Mouse (Mus musculus): ENCODE data around the gene Tubgcp4. TPM values are rescaled to one million over a fixed set of nuclear protein-coding genes. Genes with fewer than 3 reads are reported as not detected.
"Not testable (repeated sequence)": the region's sequence is repeated elsewhere in the genome, so short reads cannot be mapped to it uniquely, and the experiment has no call there.

The Tubgcp4 gene
- total RNA-seq (2021), result 10 to 100 TPM; 34.8 to 37.8 TPM

DNA sequence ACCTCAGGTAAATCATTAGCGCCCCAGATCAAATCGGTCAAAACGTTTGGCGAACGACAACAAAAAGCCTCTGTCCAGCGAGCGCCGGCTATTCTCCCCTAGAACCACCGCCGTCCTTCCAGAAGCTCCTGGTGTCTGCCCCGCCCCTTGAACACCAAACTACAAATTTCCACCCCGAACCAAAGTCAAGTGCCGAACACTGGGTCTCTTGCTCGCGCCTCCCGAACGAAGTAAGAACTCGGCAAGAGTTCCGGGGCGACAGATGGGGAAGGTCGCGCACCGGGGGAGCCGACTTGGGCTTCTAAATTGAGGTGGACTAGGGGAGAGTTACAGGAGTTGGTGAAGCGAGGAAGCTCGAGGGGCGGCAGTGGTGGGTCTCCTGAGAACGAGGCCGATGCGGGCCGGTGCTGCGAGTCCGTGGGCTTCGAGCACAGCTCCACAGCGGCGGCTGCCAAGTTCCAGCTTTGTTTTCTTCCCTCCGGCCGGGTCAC, at the start of gene Tubgcp4:
Gene Tubgcp4, plus strand, starts transcription at position 174 of the 491 bp plus-strand sequence.
- no peak for DNase-seq (ENCODE audit: extremely low spot score in 1 of 2, low spot score in 1 of 2)

DNA sequence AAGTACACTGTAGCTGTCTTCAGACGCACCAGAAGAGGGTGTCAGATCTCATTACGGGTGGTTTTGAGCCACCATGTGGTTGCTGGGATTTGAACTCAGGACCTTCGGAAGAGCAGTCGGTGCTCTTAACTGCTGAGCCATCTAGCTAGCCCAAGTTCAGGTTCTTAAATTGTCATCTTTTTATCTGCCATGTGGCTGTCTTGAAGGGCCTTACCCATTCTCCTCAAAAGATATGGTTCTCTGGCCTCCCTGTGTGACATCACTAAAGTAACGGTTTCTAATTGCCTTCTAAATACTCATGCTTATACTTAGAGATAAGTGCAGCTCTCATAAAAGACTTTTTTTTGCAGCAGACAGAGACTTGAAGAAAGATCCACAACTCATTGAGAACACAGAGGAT, 44.2 kb upstream of the Tubgcp4 start:
- not testable (repeated sequence) for DNase-seq (ENCODE audit: extremely low spot score in 1 of 2, low spot score in 1 of 2)

GRCm38 (mm10) chr2:121127536-121127935, 42.9 kb upstream of the Tubgcp4 start:
- DNase-seq (ENCODE audit: extremely low spot score in 1 of 2, low spot score in 1 of 2), result no peak

GRCm38 (mm10) chr2:121128865-121129620, 41.4 kb upstream of the Tubgcp4 start:
- no peak for DNase-seq (ENCODE audit: extremely low spot score in 1 of 2, low spot score in 1 of 2)

DNA sequence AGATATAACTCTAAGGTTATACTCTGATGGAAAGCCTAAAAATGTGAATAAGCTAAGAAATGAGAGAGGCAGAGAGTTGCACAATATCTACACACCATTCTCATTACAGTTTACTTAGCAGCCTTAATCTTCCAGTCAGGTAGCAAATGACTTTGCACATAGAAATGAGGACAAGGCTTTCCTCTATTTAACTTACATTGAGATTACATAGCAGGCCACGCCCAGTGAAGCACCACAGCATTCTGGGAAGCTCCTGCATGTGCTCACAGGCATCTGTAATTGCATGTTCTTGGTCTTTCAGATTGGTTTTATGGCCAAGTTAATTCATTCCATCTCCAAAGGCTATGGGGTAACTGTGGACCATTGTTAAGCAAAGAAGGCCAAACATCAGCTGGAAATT, 37.6 kb upstream of the Tubgcp4 start:
- DNase-seq (ENCODE audit: extremely low spot score in 1 of 2, low spot score in 1 of 2), result no peak

GRCm38 (mm10) chr2:121137371-121137770, 33.1 kb upstream of the Tubgcp4 start:
- DNase-seq (ENCODE audit: extremely low spot score in 1 of 2, low spot score in 1 of 2), result no peak

DNA sequence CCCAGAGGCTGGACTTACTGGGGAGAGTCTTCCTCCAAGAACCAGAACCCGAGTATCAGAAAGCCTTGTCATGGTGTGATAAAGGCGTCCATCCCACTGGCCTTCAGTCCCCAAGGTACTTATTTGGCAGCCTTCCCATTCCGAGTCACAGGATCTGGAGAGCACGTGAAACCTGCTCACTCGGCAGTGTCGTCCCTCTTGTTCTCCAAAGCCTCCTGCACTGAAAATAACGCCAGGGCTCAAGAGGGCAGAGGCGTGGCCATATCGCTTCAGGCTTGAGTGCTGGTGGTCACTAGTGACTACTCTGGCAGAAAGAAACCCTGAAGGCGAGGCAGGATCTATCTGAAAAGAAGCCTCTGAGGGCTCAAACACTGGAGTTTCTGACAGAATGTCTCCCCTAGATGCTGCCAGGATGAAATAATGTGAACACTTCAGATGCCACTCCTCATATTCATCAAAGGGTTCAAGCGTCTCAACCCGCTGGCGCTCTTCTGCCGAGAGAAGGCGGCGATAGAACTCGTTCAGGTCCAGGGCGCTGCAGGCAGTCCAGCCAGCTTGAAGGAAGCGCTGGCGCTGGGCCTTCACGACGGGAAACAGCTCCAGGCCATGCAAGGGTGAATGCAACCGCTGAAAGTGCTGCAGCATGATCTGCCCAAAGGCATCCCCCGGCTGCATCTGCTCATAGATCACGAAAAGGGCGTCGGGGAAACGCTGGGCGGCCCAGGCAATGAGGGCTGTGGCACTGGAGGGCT, 31.0 kb upstream of the Tubgcp4 start:
- DNase-seq (ENCODE audit: extremely low spot score in 1 of 2, low spot score in 1 of 2), result peak in 1 of 2 experiments; percentile 29

- peak; percentile 84 to 94 for DNase-seq (ENCODE audit: extremely low spot score in 1 of 2, low spot score in 1 of 2)
Measured at GRCm38 (mm10) chr2:121140018-121140882, 30.2 kb upstream of the Tubgcp4 start, which contains the start of the genes Adal and Lcmt2. Gene Adal (plus strand): TSS chr2:121140428. Gene Lcmt2 (minus strand): TSS chr2:121140653.

GRCm38 (mm10) chr2:121141216-121142035, 29.0 kb upstream of the Tubgcp4 start:
- no peak for DNase-seq (ENCODE audit: extremely low spot score in 1 of 2, low spot score in 1 of 2)

GRCm38 (mm10) chr2:121142415-121142814, 28.0 kb upstream of the Tubgcp4 start:
- no peak for DNase-seq (ENCODE audit: extremely low spot score in 1 of 2, low spot score in 1 of 2)

DNA sequence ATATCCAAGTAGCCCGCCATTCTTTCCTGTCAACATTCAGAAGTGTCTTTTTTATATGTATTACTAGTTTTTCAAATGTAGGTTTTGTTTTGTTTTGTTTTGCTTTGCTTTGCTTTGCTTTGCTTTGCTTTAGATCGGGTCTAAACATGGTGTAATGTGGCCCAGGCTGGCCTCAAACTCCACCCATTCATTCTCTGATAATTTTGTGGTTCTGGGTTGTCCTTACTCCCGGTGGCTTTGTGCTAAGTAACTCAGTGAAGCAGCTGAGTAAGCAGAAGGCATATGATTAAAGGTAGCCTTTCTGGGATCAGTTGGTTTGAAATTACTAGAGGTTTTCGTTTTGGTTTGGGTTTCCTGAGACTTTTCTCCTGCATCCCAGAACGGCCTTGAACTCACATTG, 20.8 kb upstream of the Tubgcp4 start:
- DNase-seq (ENCODE audit: extremely low spot score in 1 of 2, low spot score in 1 of 2), result no peak

- no peak for DNase-seq (ENCODE audit: extremely low spot score in 1 of 2, low spot score in 1 of 2)
Measured at GRCm38 (mm10) chr2:121153100-121153499, 17.4 kb upstream of the Tubgcp4 start.

DNA sequence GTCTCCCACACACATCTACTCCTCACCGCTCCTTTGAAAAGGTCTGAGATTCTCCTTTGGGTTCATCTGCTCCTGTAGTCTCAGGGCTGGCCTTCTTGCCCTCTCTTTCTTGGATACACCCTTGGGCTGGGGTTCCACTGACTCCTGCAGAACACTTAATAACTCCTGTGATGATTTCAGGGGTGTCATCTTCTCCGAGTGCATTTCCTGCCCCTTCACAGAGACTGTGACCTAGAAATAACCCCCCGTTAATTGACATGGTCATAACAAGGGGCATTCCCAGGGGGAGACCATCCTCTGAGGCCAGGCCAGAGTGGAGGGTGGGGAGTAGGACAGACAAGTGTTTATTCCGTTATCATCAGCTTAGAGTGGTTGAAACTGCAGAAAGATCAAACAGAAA, 1.3 kb upstream of the Tubgcp4 start:
- no peak for DNase-seq (ENCODE audit: extremely low spot score in 1 of 2, low spot score in 1 of 2)

GRCm38 (mm10) chr2:121169902-121170301, 552 bp upstream of the Tubgcp4 start:
- DNase-seq (ENCODE audit: extremely low spot score in 1 of 2, low spot score in 1 of 2), result no peak

DNA sequence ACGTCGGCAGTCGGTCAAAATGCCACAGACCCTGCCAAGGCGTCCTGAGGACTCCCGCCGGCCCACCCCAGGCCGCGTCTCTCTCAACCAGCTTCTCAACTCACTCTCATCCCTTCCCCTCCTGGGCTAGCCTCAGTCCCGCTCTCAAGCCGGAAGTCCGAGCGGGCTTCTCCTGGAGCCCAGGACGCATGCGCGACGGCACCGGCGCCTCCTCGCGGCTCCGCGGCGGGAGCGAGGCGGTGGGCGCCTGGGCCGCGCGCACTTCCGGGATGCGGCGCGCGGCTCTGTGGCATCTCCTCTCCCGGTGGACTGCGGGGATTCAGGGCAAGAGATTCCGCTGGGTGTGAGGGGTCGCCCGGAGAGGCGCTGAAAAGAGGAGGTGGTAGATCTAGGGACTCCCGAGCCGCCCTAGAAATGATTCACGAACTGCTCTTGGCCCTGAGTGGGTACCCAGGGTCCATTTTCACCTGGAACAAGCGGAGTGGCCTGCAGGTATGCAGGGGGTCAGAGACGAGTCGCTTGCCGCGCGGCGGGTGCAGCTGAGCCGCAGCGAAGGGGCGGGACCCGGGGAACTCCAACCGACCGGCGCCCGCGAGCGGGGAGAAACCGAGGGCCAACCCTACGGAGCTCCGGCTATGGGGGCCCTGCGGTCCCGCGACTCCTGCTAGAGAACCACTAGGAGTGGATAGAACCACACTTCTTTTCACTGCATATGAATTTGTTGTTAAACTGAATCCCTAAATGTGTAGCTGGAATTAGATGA, 707 bp downstream of the Tubgcp4 start, which contains the start of gene Zscan29:
Gene Zscan29, minus strand, starts transcription at position 146 of the 763 bp plus-strand sequence.
- DNase-seq (ENCODE audit: extremely low spot score in 1 of 2, low spot score in 1 of 2), result peak; percentile 77 to 79

GRCm38 (mm10) chr2:121178828-121179479, 8.5 kb downstream of the Tubgcp4 start:
- DNase-seq (ENCODE audit: extremely low spot score in 1 of 2, low spot score in 1 of 2), result no peak

DNA sequence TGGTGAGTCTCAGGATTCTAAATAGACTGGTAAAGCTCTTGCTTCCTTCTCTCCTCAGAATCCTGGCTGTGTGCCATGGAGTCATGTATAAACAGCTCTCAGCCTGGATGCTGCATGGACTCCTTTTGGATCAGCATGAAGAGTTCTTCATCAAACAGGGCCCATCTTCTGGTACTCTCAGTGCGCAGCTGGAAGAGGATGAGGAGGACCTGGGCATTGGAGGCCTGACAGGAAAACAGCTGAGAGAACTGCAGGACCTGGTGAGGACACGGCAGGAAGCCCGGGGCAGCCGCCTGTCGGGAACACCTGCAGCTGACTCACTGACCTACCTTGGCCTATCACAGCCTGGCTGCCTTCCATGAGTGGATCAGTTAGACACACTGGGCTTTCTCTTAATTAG, 13.0 kb downstream of the Tubgcp4 start:
- no peak for DNase-seq (ENCODE audit: extremely low spot score in 1 of 2, low spot score in 1 of 2)

GRCm38 (mm10) chr2:121184142-121184541, 13.7 kb downstream of the Tubgcp4 start:
- DNase-seq (ENCODE audit: extremely low spot score in 1 of 2, low spot score in 1 of 2), result no peak
